Mouse (Mus musculus) hindbrain, embryonic 15.5 days (tissue): ENCODE data around the gene Diras1. TPM values are rescaled to one million over a fixed set of nuclear protein-coding genes. Genes with fewer than 3 reads are reported as not detected.
A peak's percentile ranks its signal among the peaks of the same experiment; 100 is the strongest.
"Not testable (repeated sequence)": the region's sequence is repeated elsewhere in the genome, so short reads cannot be mapped to it uniquely, and the experiment has no call there.

ENCODE experiments used
- ATAC-seq: fragments of 200-750 bp; cut with Nextera tagmentation; 2 replicates; pipeline ENCODE4 v1.8.0; 2017; ENCODE audit warnings: low read depth, moderate number of reproducible peaks, moderate TSS enrichment; ENCODE audit not compliant: low FRiP score
- H3K27ac ChIP-seq: fragments of 300-500 bp; sonication (generic); replicated peaks from 2 replicates; pipeline ENCODE4 v1.5.1; 2015; ENCODE audit warnings: mild to moderate bottlenecking, inconsistent platforms
- H3K27me3 ChIP-seq: fragments of 300-500 bp; sonication (generic); 2 replicates; pipeline ENCODE4 v1.6.1; 2015; ENCODE audit warnings: control low read depth, inconsistent platforms
- H3K36me3 ChIP-seq: fragments of 300-500 bp; sonication (generic); 2 replicates; pipeline ENCODE4 v1.6.1; 2015; ENCODE audit warnings: control low read depth, inconsistent platforms
- H3K4me1 ChIP-seq: fragments of 300-500 bp; sonication (generic); replicated peaks from 2 replicates; pipeline ENCODE4 v1.6.1; 2015; ENCODE audit warnings: control low read depth, inconsistent platforms
- H3K4me2 ChIP-seq: fragments of 300-500 bp; sonication (generic); 2 replicates; pipeline ENCODE4 v1.6.1; 2015; ENCODE audit warnings: moderate library complexity, mild to moderate bottlenecking, inconsistent platforms
- H3K4me3 ChIP-seq: fragments of 300-500 bp; sonication (generic); 2 replicates; pipeline ENCODE4 v1.5.1; 2015; ENCODE audit warnings: mild to moderate bottlenecking, inconsistent platforms
- H3K9ac ChIP-seq: fragments of 300-500 bp; sonication (generic); 2 replicates; pipeline ENCODE4 v1.6.1; 2015; ENCODE audit warnings: inconsistent platforms
- H3K9me3 ChIP-seq: fragments of 300-500 bp; sonication (generic); 2 replicates; pipeline ENCODE4 v1.6.1; 2016; ENCODE audit warnings: control low read depth, inconsistent platforms
- WGBS: fragments of 180-500 bp; shearing (Covaris S2); methylation state at CpG from one replicate; pipeline ENCODE4 v1.1.7; 2015; 5-methylcytosine and 5-hydroxymethylcytosine counted together
- polyA plus RNA-seq: library from polyadenylated mRNA; unstranded; fragments of >200 nt; fragmentation: Nextera tagmentation; extraction: Ambion mirVana; gene quantifications from 2 replicates; pipeline ENCODE4 v1.2.1, GENCODE M21; 2015

Diras1 gene
- polyA plus RNA-seq: 71.6 and 81.6 TPM in 2 replicates

DNA sequence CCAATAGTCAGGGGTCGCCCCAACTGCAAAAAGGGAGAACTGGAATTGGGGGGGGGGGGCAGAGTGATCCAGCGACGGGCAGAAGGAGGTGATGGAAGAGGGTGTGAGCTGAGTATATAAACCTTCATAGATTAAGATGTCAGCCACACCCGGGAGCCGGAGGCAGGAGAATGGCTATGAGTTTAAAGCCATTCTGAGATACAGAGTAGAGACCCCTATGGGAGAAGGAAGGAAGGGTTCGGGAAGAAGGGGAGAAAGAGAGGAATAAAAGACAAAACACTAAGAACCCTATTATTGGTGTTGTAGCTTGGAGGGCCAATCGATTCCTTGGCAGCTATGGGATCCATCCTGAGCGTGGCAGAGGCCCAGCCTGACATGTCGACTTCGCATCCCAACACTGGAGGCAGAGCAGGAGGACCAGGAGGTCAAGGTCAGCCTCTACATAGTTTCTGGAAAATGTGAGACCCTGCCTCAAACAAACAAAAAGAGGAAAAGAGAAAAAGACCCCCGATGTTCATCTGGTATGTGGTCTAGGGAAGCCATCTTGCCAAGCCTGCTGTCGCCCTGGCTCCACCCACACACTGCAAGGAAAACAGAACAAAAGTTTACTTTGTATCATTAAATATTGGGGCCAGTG lies at the start of gene Diras1:
Diras1 (minus strand) TSS at position 24 of the 637 bp plus-strand sequence.
- 44% methylated on average over 12 of the region's 12 CpGs for WGBS
- peak within 1 kb of the TSS; percentile 56 for H3K4me3 ChIP-seq
- ATAC-seq: 0 out of 2 replicates have a peak, but pooled peaks have one; percentile 5
- H3K36me3 ChIP-seq: 0 out of 2 replicates have a peak, but pooled peaks cover 5% of the 10 kb centered on the region
- 0 out of 2 replicates have a peak within 1 kb of the TSS, but pooled peaks have one; percentile 30 for H3K27ac ChIP-seq
- H3K9me3 ChIP-seq: no peaks in the 10 kb centered on the region
- peak within 1 kb of the TSS; percentile 71 for H3K9ac ChIP-seq
- H3K4me1 ChIP-seq: peaks cover 40% of the 10 kb centered on the region
- H3K4me2 ChIP-seq: peak within 1 kb of the TSS; percentile 74
- H3K27me3 ChIP-seq: no peaks in the 10 kb centered on the region

DNA sequence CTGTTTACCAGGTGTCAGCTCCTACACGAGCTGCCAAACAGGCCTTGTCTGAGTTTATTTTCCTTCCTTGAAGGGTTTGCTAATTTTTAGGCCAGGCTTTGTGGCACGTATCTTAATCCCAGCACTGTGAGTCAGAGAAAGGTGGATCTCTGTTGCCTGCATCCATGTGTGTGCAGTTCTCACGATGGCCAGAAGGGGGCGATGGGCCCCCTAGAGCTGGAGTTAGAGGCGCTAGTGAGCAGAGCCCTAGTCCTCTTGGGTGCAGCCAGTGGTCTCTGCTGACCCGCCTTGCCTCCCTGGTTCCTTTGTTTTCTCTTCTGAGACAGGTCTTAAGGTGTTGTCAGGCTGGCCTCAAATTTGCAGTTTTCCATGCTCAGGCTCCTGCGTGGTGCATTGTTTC lies 48.0 kb upstream of the Diras1 start:
- H3K36me3 ChIP-seq: peaks cover 32% of the 10 kb centered on the region
- H3K9me3 ChIP-seq: no peaks in the 10 kb centered on the region
- H3K27ac ChIP-seq: no peak overlapping the region
- peaks cover 24% of the 10 kb centered on the region for H3K4me1 ChIP-seq
- no peak for ATAC-seq
- H3K4me2 ChIP-seq: no peak overlapping the region
- no peak overlapping the region for H3K4me3 ChIP-seq
- H3K9ac ChIP-seq: no peak overlapping the region
- WGBS: 68% methylated on average over 7 of the region's 7 CpGs
- no peaks in the 10 kb centered on the region for H3K27me3 ChIP-seq

DNA sequence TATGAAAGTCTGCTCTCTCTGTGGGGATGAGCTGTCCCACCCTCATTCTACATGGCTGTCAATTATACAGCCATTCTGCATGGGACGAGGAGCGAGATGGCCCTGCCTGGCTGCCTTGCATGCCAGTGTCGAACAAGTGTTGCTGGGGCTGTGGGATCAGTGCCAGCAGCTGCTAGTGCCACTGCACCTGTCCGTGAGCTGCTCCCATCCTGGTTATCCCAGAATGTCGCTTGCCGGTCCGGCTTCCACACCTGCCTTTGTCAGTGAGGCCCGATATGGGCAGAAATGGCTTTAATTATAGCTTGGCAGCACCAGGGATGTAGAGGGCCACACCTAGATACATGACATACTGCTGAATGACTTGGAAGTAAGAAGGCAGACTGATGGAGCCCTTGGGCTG lies 46.8 kb upstream of the Diras1 start:
- H3K9me3 ChIP-seq: no peaks in the 10 kb centered on the region
- H3K9ac ChIP-seq: no peak overlapping the region
- H3K36me3 ChIP-seq: peaks cover 25% of the 10 kb centered on the region
- H3K27me3 ChIP-seq: no peaks in the 10 kb centered on the region
- H3K4me1 ChIP-seq: peaks cover 24% of the 10 kb centered on the region
- no peak overlapping the region for H3K27ac ChIP-seq
- WGBS: 95% methylated on average over 8 of the region's 8 CpGs
- no peak for ATAC-seq
- no peak overlapping the region for H3K4me2 ChIP-seq
- no peak overlapping the region for H3K4me3 ChIP-seq

DNA sequence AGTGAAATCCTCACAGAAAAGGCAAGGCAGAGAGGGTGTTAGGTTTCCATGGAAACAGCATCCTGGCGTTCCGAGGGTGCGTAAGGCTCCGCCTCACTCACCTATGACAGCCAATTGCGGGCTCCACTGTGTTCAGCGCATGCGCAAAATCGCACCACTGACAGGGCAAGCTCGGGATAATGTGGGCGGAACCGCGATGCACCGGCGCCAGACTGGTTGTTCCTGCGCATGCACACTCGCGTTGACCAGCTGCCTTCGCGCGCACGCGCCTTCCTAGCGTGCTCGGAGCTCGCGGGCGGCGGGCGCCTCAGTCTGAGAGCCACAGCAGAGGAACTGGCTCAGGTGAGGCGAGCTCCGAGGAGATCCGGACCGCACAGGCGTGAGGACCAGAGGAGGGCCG lies 44.4 kb upstream of the Diras1 start, which contains the start of gene Thop1:
Thop1 (plus strand) TSS at position 200 of the 400 bp plus-strand sequence.
- H3K4me1 ChIP-seq: peaks cover 24% of the 10 kb centered on the region
- H3K4me3 ChIP-seq: peak within 1 kb of the TSS; percentile 80
- peak within 1 kb of the TSS; percentile 74 for H3K27ac ChIP-seq
- H3K27me3 ChIP-seq: no peaks in the 10 kb centered on the region
- H3K4me2 ChIP-seq: peak within 1 kb of the TSS; percentile 70
- WGBS: under 1% methylated on average over 35 of the region's 35 CpGs
- no peaks in the 10 kb centered on the region for H3K9me3 ChIP-seq
- peak; percentile 97 for ATAC-seq
- peaks cover 16% of the 10 kb centered on the region for H3K36me3 ChIP-seq
- H3K9ac ChIP-seq: peak within 1 kb of the TSS; percentile 82

DNA sequence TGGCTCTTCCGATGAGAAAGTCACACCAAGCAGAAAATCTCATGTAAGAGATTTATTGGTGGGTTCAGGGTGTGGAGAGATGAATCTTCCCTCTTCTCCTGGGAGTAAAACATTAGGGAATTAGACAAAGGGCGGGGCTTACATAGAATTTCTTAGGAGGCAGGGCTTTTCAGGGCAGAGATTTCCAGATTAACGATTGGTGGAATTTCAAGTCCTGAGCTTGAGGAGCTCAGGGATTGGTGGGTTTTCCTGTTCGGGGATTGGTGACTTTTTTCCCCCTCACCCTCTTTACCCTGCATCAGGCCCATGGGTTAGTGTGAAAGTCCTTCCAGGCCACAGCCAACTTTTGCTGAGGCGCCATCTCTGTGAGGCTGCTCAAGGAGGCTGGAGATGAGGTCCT lies 43.2 kb upstream of the Diras1 start:
- H3K9ac ChIP-seq: no peak overlapping the region
- WGBS: 76% methylated on average over 5 of the region's 5 CpGs

DNA sequence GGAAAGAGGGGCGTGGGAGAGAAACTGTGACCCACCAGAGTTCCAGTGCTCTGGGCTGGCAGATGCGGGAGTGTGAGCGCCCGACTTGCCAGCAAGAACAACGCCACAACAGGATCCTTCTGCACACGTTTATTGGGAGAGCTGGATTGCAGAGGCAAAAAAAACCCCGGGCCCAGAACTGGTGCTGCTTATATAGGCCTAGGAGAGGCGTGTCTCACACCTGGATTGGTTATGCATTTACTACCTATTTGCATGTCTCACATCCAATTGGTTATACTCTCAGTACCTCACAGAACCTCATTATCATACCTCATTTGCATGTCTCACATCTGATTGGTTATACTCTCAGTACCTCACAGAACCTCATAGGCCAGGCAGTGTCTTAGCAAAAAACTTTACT lies 39.1 kb upstream of the Diras1 start:
- H3K27ac ChIP-seq, H3K4me3 ChIP-seq, H3K9ac ChIP-seq, H3K27me3 ChIP-seq, ATAC-seq, H3K9me3 ChIP-seq, H3K4me1 ChIP-seq, H3K36me3 ChIP-seq, H3K4me2 ChIP-seq: not testable (repeated sequence)
- 91% methylated on average over 8 of the region's 8 CpGs for WGBS

More for the DNA sequence above, 43.2 kb upstream of the Diras1 start:
- Histone ChIP-seq H3K9me3 (no peaks in the 10 kb centered on the region), H3K4me1 (peaks cover 24% of the 10 kb centered on the region), H3K4me2 (no peak overlapping the region), H3K27ac (no peak overlapping the region), H3K4me3 (no peak overlapping the region), H3K27me3 (no peaks in the 10 kb centered on the region), H3K36me3 (peaks cover 7% of the 10 kb centered on the region)
- no peak for ATAC-seq

DNA sequence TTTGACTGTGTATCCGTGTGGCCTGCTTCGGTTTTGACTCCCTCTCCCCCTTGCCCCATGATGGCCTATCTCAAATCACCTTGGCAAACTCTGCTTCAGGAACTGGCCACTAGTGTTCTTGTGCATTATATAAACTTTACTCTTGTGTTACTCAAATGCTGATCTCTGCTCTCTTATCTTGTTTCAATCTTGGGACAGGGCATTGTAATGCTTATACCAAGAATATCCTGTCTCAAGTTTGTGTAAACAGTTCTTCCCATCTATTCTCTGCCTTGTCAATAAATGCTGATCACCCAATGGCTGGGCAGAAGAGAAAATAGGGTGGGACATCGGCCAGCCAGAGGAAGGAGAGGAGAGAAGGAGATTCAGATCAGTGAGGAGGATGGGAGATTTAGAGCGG lies 37.2 kb upstream of the Diras1 start:
- Histone ChIP-seq H3K9ac (no peak overlapping the region), H3K36me3 (no peaks in the 10 kb centered on the region), H3K4me1 (peaks cover 19% of the 10 kb centered on the region), H3K4me3 (no peak overlapping the region), H3K4me2 (no peak overlapping the region), H3K27ac (no peak overlapping the region), H3K27me3 (no peaks in the 10 kb centered on the region), H3K9me3 (no peaks in the 10 kb centered on the region)
- WGBS: 70% methylated on average over 4 of the region's 4 CpGs
- ATAC-seq: no peak

DNA sequence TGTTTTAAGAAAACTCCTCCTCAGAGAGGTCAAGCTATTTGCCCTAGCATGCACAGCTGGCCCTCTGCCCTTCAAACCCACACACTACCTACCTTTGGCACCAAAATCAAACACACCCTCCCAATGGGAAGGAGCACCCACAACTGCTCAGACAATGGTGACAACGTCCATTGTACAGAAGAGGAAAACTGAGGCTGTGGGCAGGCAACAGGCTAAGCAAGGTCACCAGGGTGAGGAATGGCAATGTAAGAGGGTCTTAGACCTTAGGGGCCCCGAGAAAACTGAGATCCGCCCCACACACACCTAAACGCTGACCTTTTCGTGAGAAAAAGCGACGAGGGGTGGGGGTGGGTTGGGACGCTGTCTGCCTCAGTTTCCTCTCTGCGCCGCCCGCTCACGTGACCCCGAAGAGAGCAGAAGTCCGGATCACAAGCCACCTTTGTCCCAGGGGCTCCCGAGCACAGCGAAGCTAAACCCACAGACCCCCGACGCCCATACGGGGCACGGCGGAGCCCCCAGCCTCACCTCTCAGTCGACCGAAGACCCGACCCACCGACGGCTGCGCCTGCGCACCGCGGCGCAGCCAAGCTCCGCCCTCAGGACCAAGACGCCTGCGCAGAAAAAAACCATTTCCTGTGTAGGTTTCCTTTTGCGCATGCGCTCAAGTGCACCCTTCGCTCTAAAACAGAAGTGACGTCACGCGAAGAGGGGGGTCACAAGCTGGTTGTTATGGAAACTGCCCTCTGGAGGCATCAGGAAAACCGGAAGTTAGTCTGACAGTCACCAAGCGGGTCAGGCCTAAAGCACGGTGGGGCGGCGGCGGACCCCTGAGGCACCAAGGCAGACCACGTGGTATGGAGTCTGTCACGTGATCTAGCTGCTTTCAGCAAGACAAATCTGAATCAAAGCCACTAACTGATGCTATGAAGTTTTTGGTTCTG lies 34.4 kb upstream of the Diras1 start, which contains the start of gene Sgta:
Sgta (minus strand) TSS at position 579 of the 941 bp plus-strand sequence.
- H3K4me2 ChIP-seq: peak within 1 kb of the TSS; percentile 87
- no peaks in the 10 kb centered on the region for H3K36me3 ChIP-seq
- peak within 1 kb of the TSS; percentile 77 for H3K9ac ChIP-seq
- H3K4me3 ChIP-seq: peak within 1 kb of the TSS; percentile 73
- WGBS: under 1% methylated on average over 47 of the region's 48 CpGs
- H3K9me3 ChIP-seq: no peaks in the 10 kb centered on the region
- H3K27me3 ChIP-seq: no peaks in the 10 kb centered on the region
- H3K4me1 ChIP-seq: peaks cover 34% of the 10 kb centered on the region
- ATAC-seq: peak; percentile 94
- H3K27ac ChIP-seq: peak within 1 kb of the TSS; percentile 44; the same call in 1 of the 2 replicates

DNA sequence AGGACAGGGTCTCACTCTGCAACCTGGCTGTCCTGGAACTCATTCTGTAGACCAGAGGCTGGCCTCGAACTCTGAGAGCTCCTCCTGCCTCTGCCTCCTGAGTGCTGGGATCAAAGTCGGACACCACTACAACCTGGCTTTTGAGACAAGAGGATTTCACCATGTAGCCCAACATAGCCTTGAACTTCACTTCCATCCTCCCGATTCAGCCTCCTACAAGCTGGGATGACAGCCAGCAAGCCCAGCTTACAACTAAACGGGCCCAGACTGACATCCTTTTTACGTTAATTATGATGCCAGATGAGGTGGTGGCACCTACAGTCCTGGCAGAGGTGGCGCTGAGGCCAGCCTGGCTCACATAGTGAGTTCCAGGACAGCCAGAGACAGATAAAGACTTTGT lies 33.4 kb upstream of the Diras1 start:
- Histone ChIP-seq H3K9me3 (no peaks in the 10 kb centered on the region), H3K9ac (no peak overlapping the region), H3K4me1 (peaks cover 34% of the 10 kb centered on the region), H3K27ac (no peak overlapping the region), H3K4me3 (peak overlapping the region; percentile 73), H3K4me2 (peak overlapping the region; percentile 87), H3K36me3 (no peaks in the 10 kb centered on the region), H3K27me3 (no peaks in the 10 kb centered on the region)
- no peak for ATAC-seq
- WGBS: 93% methylated on average over 6 of the region's 6 CpGs

DNA sequence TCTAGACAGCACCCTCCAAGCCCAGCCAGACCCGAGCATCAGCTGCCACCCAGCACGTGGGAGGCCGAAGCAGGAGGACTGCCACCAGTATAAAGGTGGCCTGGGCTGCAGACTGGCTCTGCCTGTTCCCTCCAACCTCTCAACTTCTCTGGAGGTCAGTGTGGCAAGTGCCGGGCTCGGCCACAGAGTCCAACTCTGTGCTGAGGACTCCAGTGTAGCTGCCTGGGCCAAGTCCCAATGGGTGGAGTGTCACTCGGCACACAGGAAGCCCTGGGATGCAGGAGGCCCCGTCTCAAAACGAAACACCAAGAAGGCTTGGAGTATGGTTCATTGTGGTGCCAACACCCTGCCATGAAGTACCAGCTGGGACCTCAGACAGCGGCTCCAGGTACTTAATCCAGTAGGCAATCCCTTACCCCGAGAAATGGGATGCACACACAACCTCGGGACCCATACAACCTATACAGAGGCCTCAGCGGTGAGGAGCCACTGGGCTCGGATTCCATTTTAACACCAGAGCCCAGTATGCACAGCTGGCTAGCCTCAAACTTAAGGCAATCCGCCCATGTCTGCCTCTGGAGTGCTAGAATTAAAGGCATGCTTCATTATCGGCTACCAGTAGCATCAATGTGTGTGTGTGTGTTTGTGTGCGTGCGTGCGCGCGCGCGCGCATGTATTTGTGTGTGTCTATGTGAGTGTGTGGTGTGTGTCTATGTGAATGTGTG lies 32.1 kb upstream of the Diras1 start:
- 94% methylated on average over 23 of the region's 23 CpGs for WGBS
- H3K9me3 ChIP-seq: no peaks in the 10 kb centered on the region
- H3K4me2 ChIP-seq: no peak overlapping the region
- no peaks in the 10 kb centered on the region for H3K27me3 ChIP-seq
- no peak overlapping the region for H3K9ac ChIP-seq
- H3K4me1 ChIP-seq: peaks cover 34% of the 10 kb centered on the region
- no peaks in the 10 kb centered on the region for H3K36me3 ChIP-seq
- no peak overlapping the region for H3K4me3 ChIP-seq
- no peak for ATAC-seq
- no peak overlapping the region for H3K27ac ChIP-seq

DNA sequence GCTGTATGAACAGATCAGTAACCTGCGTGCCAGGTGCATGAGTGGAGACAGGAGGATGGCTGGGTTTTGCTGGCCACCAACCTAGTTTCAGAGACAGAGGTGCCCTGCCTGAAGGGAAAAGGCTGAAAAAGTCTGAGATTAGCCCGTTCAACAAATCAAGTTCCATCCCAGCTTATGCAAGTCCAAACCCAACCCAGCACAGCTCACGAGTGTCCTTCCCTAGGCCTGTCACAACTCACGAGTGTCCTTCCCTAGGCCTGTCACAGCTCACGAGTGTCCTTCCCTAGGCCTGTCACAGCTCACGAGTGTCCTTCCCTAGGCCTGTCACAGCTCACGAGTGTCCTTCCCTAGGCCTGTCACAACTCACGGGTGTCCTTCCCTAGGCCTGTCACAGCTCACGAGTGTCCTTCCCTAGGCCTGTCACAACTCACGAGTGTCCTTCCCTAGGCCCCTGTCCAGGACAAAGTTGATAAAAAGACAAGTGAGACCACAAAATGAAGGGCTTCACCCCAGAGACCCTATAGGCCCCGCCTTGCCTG lies 30.4 kb upstream of the Diras1 start:
- H3K9me3 ChIP-seq, H3K9ac ChIP-seq, H3K4me3 ChIP-seq, H3K27ac ChIP-seq, H3K27me3 ChIP-seq, H3K4me2 ChIP-seq, ATAC-seq: not testable (repeated sequence)
- WGBS: 83% methylated on average over 11 of the region's 11 CpGs
- H3K4me1 ChIP-seq: peaks cover 34% of the 10 kb centered on the region
- H3K36me3 ChIP-seq: peaks cover 13% of the 10 kb centered on the region
